ENCODE assay signal across 14 mouse cellular contexts in the genomic region with DNA sequence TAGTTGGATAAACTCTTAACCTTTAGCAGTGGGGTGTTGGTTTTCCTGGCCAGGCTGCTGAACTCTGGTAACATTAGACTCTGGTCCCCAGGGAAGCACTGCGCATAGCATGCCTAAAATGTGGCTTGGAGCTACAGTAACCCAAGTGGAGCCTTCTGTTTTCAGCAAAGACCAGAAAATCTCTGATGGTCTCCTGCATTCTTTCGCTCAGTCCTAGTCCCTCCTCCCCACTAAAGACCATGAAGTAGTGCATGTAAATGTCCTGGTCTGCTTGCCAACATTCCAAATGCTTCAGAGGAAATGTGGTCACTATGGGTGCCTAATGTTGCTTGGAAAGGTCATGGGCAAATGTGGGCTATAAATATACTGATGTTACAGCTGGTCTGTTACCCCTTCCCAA.
DNase-seq lines count a peak whose midpoint lies in the region; ATAC-seq lines count a peak whose summit lies in the region.
"Had no signal": no experiment of that assay in that cellular context is flagged by ENCODE, and none has a peak within 500 bp of the region (broad histone marks: within the 10 kb centered on the region; RNA-seq: fewer than 3 reads in every experiment).

No protein-coding gene starts in this region.

- H3K4me3 ChIP-seq in heart, embryonic 10.5 days: no peak overlapping the region
- no peak overlapping the region for H3K4me3 ChIP-seq in embryonic facial prominence, embryonic 10.5 days

- ATAC-seq in megakaryocyte progenitor cell, adult 5-6 weeks (replicated peaks; ENCODE audit: poor library complexity): no peak
- no peak for ATAC-seq in cerebellum, adult (ENCODE audit: insufficient number of reproducible peaks, low FRiP score, low TSS enrichment)
- ATAC-seq: forebrain, postnatal 0 days; Patski had no signal

- peak; percentile 45 to 69 for DNase-seq in heart, adult 18-20 months
- no peak for DNase-seq in heart, embryonic 10.5 days (ENCODE audit: low spot score)
- DNase-seq in embryonic facial prominence, embryonic 10.5 days (ENCODE audit: low spot score): peak; percentile 12
- peak; percentile 43 for DNase-seq in heart, adult 8-10 months (ENCODE audit: low spot score)
- peak; percentile 36 to 43 for DNase-seq in kidney, postnatal 36 days
- DNase-seq in right cerebral cortex, postnatal 10 days (ENCODE audit: low spot score in 2 of 2): no peak
- DNase-seq: forebrain, postnatal 0 days; layer of hippocampus, adult 9-11 months; lung, postnatal 36 days; thymus, postnatal 36 days had no signal

- H3K4me1 ChIP-seq in heart, embryonic 10.5 days: no peaks in the 10 kb centered on the region
- peaks cover 4% of the 10 kb centered on the region; the same call in 1 of the 2 replicates for H3K4me1 ChIP-seq in embryonic facial prominence, embryonic 10.5 days

- 86% methylated on average over 2 of the region's 2 CpGs for WGBS in heart, embryonic 10.5 days
- WGBS in embryonic facial prominence, embryonic 10.5 days: 62% methylated on average over 2 of the region's 2 CpGs

- no peak overlapping the region for H3K27ac ChIP-seq in heart, embryonic 10.5 days
- H3K27ac ChIP-seq in embryonic facial prominence, embryonic 10.5 days (replicated peaks): no peak overlapping the region
- H3K27ac ChIP-seq: hindbrain, embryonic 14.5 days had no signal

- H3K27me3 ChIP-seq in heart, embryonic 10.5 days (ENCODE audit: insufficient read depth, poor library complexity, severe bottlenecking): no peaks in the 10 kb centered on the region
- H3K27me3 ChIP-seq in embryonic facial prominence, embryonic 10.5 days (replicated peaks; ENCODE audit: low read depth, poor library complexity, severe bottlenecking): no peaks in the 10 kb centered on the region
- H3K27me3 ChIP-seq: Patski had no signal

- no peaks in the 10 kb centered on the region for H3K9me3 ChIP-seq in heart, embryonic 10.5 days
- no peaks in the 10 kb centered on the region for H3K9me3 ChIP-seq in embryonic facial prominence, embryonic 10.5 days

- no peaks in the 10 kb centered on the region for H3K36me3 ChIP-seq in heart, embryonic 10.5 days
- no peaks in the 10 kb centered on the region for H3K36me3 ChIP-seq in embryonic facial prominence, embryonic 10.5 days (replicated peaks)

Comparison
In these comparisons a context has a peak if more than half of its experiments do, and no peak if none do; other contexts are left out.
1. DNase-seq: peak in heart, adult 18-20 months (2 of 2), embryonic facial prominence, embryonic 10.5 days (single experiment), heart, adult 8-10 months (single experiment) and kidney, postnatal 36 days (2 of 2); none in heart, embryonic 10.5 days (single experiment) and right cerebral cortex, postnatal 10 days (0 of 2).